Mouse (Mus musculus) limb, embryonic 15.5 days (tissue): ENCODE results near the gene Olfr635. TPM values are rescaled to one million over a fixed set of nuclear protein-coding genes. Genes with fewer than 3 reads are reported as not detected.

ENCODE experiments used
- ATAC-seq: fragments of 200-750 bp; cut with Nextera tagmentation; 2 replicates; pipeline ENCODE4 v1.8.0; 2017; ENCODE audit warnings: low read depth, moderate TSS enrichment; ENCODE audit not compliant: insufficient number of reproducible peaks, low FRiP score, low TSS enrichment
- H3K27ac ChIP-seq: fragments of 300-500 bp; sonication (generic); 2 replicates; pipeline ENCODE4 v1.5.1; 2015; ENCODE audit warnings: moderate library complexity, mild to moderate bottlenecking, inconsistent platforms
- H3K27me3 ChIP-seq: fragments of 300-500 bp; sonication (generic); 2 replicates; pipeline ENCODE4 v1.6.1; 2015; ENCODE audit warnings: inconsistent platforms
- H3K36me3 ChIP-seq: fragments of 300-500 bp; sonication (generic); 2 replicates; pipeline ENCODE4 v1.6.1; 2015; ENCODE audit warnings: inconsistent platforms
- H3K4me1 ChIP-seq: fragments of 300-500 bp; sonication (generic); 2 replicates; pipeline ENCODE4 v1.6.1; 2015; ENCODE audit warnings: inconsistent platforms
- H3K4me2 ChIP-seq: fragments of 300-500 bp; sonication (generic); 2 replicates; pipeline ENCODE4 v1.6.1; 2015; ENCODE audit warnings: mild to moderate bottlenecking, inconsistent platforms
- H3K4me3 ChIP-seq: fragments of 300-500 bp; sonication (generic); 2 replicates; pipeline ENCODE4 v1.5.1; 2015; ENCODE audit warnings: mild to moderate bottlenecking, inconsistent platforms
- H3K9ac ChIP-seq: fragments of 300-500 bp; sonication (generic); 2 replicates; pipeline ENCODE4 v1.6.1; 2015; ENCODE audit warnings: inconsistent platforms
- H3K9me3 ChIP-seq: fragments of 300-500 bp; sonication (generic); 2 replicates; pipeline ENCODE4 v1.6.1; 2016; ENCODE audit warnings: inconsistent platforms
- WGBS: fragments of 180-500 bp; shearing (Covaris S2); methylation state at CpG from one replicate; pipeline ENCODE4 v1.1.7; 2015; 5-methylcytosine and 5-hydroxymethylcytosine counted together
- polyA plus RNA-seq: library from polyadenylated mRNA; unstranded; fragments of >200 nt; fragmentation: Nextera tagmentation; extraction: Ambion mirVana; gene quantifications from 2 replicates; pipeline ENCODE4 v1.2.1, GENCODE M21; 2015

Gene Olfr635
- polyA plus RNA-seq, 1 experiment from 2014 or later: not detected

- H3K4me3 ChIP-seq: no peak overlapping the region
- no peak overlapping the region for H3K9ac ChIP-seq
- no peak overlapping the region for H3K4me2 ChIP-seq
- WGBS: 72% methylated on average over 3 of the region's 3 CpGs
- H3K36me3 ChIP-seq: no peaks in the 10 kb centered on the region
- no peaks in the 10 kb centered on the region for H3K9me3 ChIP-seq
- no peaks in the 10 kb centered on the region for H3K27me3 ChIP-seq
- H3K27ac ChIP-seq: no peak overlapping the region
- no peak for ATAC-seq
- H3K4me1 ChIP-seq: no peaks in the 10 kb centered on the region
Measured at GRCm38 (mm10) chr7:104026978-104027377, 56.0 kb downstream of the Olfr635 start.

GRCm38 (mm10) chr7:104035145-104035544 is 64.2 kb downstream of the Olfr635 start, which contains the start of gene Olfr641:
Gene Olfr641, plus strand, starts transcription at chr7:104035445.
- ATAC-seq: no peak
- H3K27ac ChIP-seq: no peak within 1 kb of the TSS
- no peaks in the 10 kb centered on the region for H3K36me3 ChIP-seq
- no peak within 1 kb of the TSS for H3K9ac ChIP-seq
- WGBS: 60% methylated on average over 1 of the region's 1 CpGs
- H3K9me3 ChIP-seq: no peaks in the 10 kb centered on the region
- no peaks in the 10 kb centered on the region for H3K27me3 ChIP-seq
- no peaks in the 10 kb centered on the region for H3K4me1 ChIP-seq
- H3K4me3 ChIP-seq: no peak within 1 kb of the TSS
- no peak within 1 kb of the TSS for H3K4me2 ChIP-seq

Other genes starting within 250 kb of the Olfr635 start
- gene Olfr628, start 240.8 kb upstream of the Olfr635 start, polyA plus RNA-seq: not detected in 2 replicates
- gene Olfr629, start 226.2 kb upstream of the Olfr635 start, polyA plus RNA-seq: not detected in 2 replicates
- gene Olfr630, start 213.8 kb upstream of the Olfr635 start, polyA plus RNA-seq: not detected in 2 replicates
- gene Olfr69, start 199.6 kb upstream of the Olfr635 start, polyA plus RNA-seq: not detected in 2 replicates
- gene Olfr68, start 191.5 kb upstream of the Olfr635 start, polyA plus RNA-seq: not detected in 2 replicates
- gene Olfr67, start 179.3 kb upstream of the Olfr635 start, polyA plus RNA-seq: not detected in 2 replicates
- gene Hbb-bt, start 157.2 kb upstream of the Olfr635 start, polyA plus RNA-seq: 3,412 and 3,951 TPM in 2 replicates
- gene Hbb-bs, start 143.1 kb upstream of the Olfr635 start, polyA plus RNA-seq: 10,346 and 10,923 TPM in 2 replicates
- gene Hbb-bh2, start 130.6 kb upstream of the Olfr635 start, polyA plus RNA-seq: not detected in 2 replicates
- gene Hbb-bh1, start 128.0 kb upstream of the Olfr635 start, polyA plus RNA-seq: 3.2 and 5.3 TPM in 2 replicates
- 236 and 533 TPM in 2 replicates for gene Hbb-y, start 117.9 kb upstream of the Olfr635 start, polyA plus RNA-seq
- not detected in 2 replicates for gene Olfr66, start 84.9 kb upstream of the Olfr635 start, polyA plus RNA-seq
- gene Olfr64, start 76.7 kb upstream of the Olfr635 start, polyA plus RNA-seq: not detected in 2 replicates
- gene Olfr65, start 67.7 kb upstream of the Olfr635 start, polyA plus RNA-seq: not detected in 2 replicates
- gene Olfr631, start 42.3 kb upstream of the Olfr635 start, polyA plus RNA-seq: not detected in 2 replicates
- gene Olfr632, start 36.8 kb upstream of the Olfr635 start, polyA plus RNA-seq: not detected in 2 replicates
- gene Olfr633, start 26.7 kb upstream of the Olfr635 start, polyA plus RNA-seq: not detected in 2 replicates
- not detected in 2 replicates for gene Olfr638, start 27.6 kb downstream of the Olfr635 start, polyA plus RNA-seq
- not detected in 2 replicates for gene Olfr639, start 46.2 kb downstream of the Olfr635 start, polyA plus RNA-seq
- gene Olfr640, start 54.4 kb downstream of the Olfr635 start, polyA plus RNA-seq: not detected in 2 replicates
- not detected in 2 replicates for gene Olfr641, start 64.3 kb downstream of the Olfr635 start, polyA plus RNA-seq
- not detected in 2 replicates for gene Olfr642, start 81.5 kb downstream of the Olfr635 start, polyA plus RNA-seq
- gene 4930516K23Rik, start 90.3 kb downstream of the Olfr635 start, polyA plus RNA-seq: not detected in 2 replicates
- gene Olfr644, start 100.7 kb downstream of the Olfr635 start, polyA plus RNA-seq: not detected in 2 replicates
- gene Olfr645, start 114.3 kb downstream of the Olfr635 start, polyA plus RNA-seq: not detected in 2 replicates
- not detected in 2 replicates for gene Olfr646, start 133.7 kb downstream of the Olfr635 start, polyA plus RNA-seq
- not detected in 2 replicates for gene Ubqln5, start 158.7 kb downstream of the Olfr635 start, polyA plus RNA-seq
- not detected in 2 replicates for gene Olfr643, start 166.3 kb downstream of the Olfr635 start, polyA plus RNA-seq
- not detected in 2 replicates for gene Ubqln3, start 172.1 kb downstream of the Olfr635 start, polyA plus RNA-seq
- gene Ubqlnl, start 179.4 kb downstream of the Olfr635 start, polyA plus RNA-seq: not detected in 2 replicates
- gene Olfm5, start 193.7 kb downstream of the Olfr635 start, polyA plus RNA-seq: not detected in 2 replicates
- gene Olfr648, start 212.2 kb downstream of the Olfr635 start, polyA plus RNA-seq: 0.11 and 0.24 TPM in 2 replicates
- gene Olfr649, start 224.8 kb downstream of the Olfr635 start, polyA plus RNA-seq: not detected in 2 replicates
- gene Trim6, start 247.6 kb downstream of the Olfr635 start, polyA plus RNA-seq: 0.50 and 0.61 TPM in 2 replicates